Mouse (Mus musculus): ENCODE measurements around the gene Dapk3.

The Dapk3 gene

DNA sequence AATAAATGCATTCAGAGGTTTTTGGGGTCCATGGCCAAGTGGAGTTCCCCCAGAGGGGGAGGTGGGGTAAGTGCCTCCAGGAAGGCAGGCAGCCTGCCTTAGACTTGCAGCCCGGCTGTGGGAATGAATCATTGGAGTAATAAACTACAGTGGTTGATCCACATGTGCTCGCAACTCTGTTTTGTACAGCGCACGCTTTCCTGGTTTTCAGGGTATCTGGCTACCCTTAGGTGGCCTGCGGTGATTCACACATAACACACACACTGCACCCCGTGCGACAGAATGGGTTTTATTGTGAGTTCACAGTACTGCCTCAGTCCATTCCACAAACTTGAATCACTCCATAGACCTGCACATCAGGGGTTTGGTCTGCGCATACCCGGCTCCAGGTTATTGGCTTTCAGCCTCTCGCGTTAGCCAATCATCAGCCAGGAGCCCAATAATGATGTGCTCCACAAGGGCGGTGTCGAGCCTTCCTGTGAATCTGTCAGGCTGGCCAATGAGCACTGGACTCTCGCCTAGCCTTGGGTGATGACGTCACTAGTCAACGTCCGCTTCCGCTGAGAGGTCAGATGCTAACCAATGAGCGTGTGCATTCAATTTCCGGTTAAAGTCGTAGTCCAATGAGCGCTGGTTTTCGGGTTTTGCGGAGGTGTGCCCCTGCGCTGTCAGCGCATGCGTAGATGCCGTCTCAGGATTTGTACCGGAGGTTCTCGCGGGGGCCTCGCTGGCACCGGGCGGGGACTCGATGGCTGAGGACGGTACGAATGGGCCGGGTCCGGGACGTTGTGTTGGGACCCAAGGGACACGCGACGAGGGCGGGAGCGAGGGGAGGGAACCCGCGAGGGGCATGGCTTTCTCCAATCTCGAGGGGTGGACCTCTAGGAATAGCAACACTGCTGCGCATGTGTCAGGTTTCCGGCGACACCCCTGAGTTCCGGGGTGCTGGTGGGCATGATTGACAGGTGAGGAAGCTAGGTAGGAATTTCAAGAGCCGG lies at the start of gene Dapk3:
Gene Dapk3, plus strand, starts transcription at position 670 of the 998 bp plus-strand sequence.
- DNase-seq (ENCODE audit: low spot score): peak; percentile 97

GRCm38 (mm10) chr10:81134181-81134587 lies 48.6 kb upstream of the Dapk3 start:
- peak; percentile 45 for DNase-seq (ENCODE audit: low spot score)

GRCm38 (mm10) chr10:81134966-81135681 lies 47.7 kb upstream of the Dapk3 start, which contains the start of gene Zbtb7a:
TSS of gene Zbtb7a (plus strand) at chr10:81135220.
- DNase-seq (ENCODE audit: low spot score): no peak

- peak; percentile 74 for DNase-seq (ENCODE audit: low spot score)
Observed at GRCm38 (mm10) chr10:81135831-81136705, 46.7 kb upstream of the Dapk3 start.

GRCm38 (mm10) chr10:81136706-81137231 lies 46.0 kb upstream of the Dapk3 start:
- DNase-seq (ENCODE audit: low spot score): peak; percentile 75

GRCm38 (mm10) chr10:81137252-81138130 lies 45.3 kb upstream of the Dapk3 start:
- peak; percentile 98 for DNase-seq (ENCODE audit: low spot score)

DNA sequence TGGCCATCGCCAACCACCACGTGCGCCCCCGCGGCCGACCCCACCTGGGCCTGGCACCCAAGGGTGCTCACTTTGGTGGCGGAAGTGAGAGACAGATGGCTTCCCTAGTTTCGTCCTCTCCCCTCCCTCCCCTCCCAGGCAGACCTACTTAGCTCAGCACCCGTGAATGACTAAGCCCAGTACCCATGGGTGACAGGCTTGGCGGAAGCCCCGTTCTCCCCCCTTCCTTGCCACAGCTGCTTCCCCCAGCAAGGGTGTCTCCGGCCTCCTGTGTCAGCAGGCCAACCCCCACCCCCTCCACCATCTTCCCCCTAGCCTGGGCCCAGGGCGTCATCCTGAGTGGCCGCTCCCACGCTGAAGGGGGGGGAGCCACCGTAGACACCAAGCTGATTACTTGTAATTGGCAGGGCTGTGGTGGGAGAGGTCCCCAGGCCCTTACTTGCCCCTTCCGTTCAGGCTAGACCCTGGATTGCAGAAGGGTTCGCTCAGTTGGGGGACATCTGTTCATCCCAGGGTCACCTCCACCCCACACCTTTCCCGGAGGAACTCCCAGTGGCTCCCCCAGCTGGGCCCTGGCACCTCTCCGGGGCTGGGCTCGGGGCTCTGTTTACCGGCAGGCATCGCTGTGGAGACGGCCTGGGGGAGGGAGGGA lies 44.5 kb upstream of the Dapk3 start:
- DNase-seq (ENCODE audit: low spot score): no peak

DNA sequence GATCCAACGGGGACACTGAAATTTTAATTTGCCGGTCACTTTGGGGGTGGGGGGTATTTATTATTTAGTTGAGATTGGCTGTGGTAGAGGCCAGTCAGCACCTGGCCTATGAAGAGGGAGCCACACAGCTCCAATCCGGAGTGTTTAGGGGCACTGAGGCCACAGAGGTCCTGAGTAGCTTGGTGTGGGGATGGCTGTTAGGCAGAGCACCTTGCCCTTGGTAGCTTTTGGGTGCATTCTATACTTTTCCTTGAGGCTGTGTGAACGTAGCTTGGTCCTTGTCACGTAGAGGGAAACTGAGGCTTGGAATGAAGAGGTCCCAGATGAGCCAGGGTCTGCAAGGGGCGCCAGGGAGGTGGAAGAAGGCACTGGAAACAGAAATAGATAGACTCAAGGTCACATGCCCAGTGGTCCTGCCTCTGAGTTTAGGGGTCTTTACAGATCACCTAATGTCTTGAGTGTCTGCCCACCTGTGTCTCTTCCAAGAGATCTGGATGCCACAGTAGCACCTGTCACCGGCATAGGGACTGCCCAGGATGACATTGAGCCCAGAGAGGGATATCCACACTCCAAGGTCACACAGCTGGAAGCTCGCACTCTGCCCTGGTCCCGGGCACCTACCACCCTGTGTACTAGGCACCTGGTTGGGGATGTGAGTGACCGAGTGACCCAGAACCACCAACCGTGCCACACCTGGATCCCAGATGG lies 43.8 kb upstream of the Dapk3 start:
- DNase-seq (ENCODE audit: low spot score): no peak

GRCm38 (mm10) chr10:81139529-81139846 lies 43.3 kb upstream of the Dapk3 start:
- DNase-seq (ENCODE audit: low spot score): no peak

DNA sequence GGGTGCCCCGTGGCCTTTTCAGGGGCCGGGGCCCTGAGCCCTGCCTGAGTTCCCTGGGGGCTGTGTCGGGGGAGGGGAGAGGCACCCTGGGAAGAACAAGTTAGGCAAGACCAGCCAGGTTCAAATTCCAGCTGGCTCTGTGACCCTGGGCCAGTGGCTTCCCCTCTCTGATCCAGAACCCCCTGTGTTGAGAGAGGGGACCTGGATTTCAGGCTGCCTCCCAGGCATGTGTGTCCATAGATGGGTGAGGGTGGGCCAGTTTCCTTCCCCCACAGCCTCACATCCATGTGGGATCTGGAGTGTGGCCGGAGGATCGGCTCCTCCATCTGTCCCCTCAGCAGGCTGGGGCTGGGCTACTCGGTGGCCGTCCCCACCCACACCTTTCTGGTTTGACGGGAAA lies 42.8 kb upstream of the Dapk3 start:
- DNase-seq (ENCODE audit: low spot score): no peak

GRCm38 (mm10) chr10:81140717-81141454 lies 41.9 kb upstream of the Dapk3 start:
- no peak for DNase-seq (ENCODE audit: low spot score)

DNA sequence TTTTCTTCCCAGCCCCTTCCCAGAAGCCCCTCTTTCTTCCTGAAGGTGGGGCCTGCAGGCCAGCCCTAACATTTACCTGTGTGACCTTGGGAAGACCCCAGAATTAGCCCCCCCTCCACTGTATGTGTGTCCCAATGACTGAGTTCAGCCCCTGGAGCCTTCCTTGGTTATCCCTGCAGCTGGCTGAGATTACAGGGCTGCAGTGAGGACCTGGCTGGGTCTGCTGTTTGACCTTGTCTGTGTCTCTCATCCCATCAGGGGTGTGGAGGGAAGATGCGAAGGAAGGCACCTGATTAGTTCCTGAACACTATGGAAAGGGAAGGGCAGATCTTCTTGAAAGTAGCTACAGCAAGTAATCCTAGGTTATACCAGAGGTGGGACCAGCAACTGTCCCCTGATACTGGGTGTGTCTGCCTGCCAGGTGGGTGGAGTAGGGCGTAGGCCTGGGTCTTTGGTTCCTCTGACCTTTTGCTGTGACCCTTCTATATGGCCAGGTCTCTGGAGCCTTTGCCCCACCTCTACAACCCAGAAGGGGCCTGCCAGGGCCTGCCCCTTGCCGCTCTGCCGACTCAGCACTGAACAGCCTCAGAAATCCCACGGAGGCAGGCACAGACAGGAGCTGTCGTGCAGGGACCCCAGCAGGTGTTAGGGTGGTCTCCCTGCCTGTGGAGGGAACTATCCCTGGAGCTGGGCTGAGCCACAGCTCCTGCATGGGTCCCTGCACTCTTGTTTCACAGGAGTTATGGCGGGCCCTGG lies 41.2 kb upstream of the Dapk3 start:
- DNase-seq (ENCODE audit: low spot score): no peak

DNA sequence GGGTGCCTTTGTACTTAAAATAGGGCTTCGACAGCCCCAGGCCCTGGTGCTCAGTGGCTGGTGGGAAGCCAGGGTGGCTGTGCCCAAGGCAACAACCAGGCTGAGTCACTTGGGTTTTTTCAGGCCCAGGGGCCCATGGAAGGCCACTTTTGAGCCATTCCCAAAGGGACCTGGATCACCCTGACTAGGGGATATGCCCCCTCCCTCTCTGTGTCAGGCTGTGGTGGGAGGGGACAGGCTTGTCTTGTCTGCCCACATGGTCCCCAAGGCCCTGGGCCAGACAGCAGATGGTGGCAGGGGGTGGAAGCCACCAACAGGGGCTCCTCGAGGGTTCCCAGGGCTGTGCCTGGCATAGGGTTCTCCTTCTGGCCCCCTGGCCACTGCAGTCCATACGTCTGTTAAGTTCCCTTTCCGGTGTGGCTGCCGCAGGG lies 40.2 kb upstream of the Dapk3 start:
- DNase-seq (ENCODE audit: low spot score): no peak

- DNase-seq (ENCODE audit: low spot score): no peak
Observed at GRCm38 (mm10) chr10:81143157-81143633, 39.6 kb upstream of the Dapk3 start.

GRCm38 (mm10) chr10:81143845-81144437 lies 38.9 kb upstream of the Dapk3 start:
- no peak for DNase-seq (ENCODE audit: low spot score)

DNA sequence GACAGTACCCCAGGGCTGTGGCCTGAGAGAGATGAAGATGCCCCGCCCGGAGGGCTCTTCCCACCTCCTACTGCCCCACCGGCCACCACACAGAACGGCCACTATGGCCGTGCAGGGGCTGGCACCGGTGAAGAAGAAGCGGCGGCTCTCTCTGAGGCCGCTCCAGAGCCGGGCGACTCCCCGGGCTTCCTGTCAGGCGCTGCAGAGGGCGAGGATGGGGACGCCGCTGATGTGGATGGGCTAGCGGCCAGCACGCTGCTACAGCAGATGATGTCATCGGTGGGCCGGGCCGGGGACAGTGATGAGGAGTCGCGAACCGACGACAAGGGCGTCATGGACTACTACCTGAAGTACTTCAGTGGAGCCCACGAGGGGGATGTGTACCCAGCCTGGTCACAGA lies 38.1 kb upstream of the Dapk3 start:
- DNase-seq (ENCODE audit: low spot score): no peak

GRCm38 (mm10) chr10:81145307-81145706 lies 37.5 kb upstream of the Dapk3 start:
- DNase-seq (ENCODE audit: low spot score): no peak

- DNase-seq (ENCODE audit: low spot score): no peak
Observed at GRCm38 (mm10) chr10:81145778-81146177, 37.0 kb upstream of the Dapk3 start.
